Mouse (Mus musculus): ENCODE data around the gene Ubqln4. TPM values are rescaled to one million over a fixed set of nuclear protein-coding genes. Genes with fewer than 3 reads are reported as not detected.

Ubqln4 gene
- polyA plus RNA-seq, 1 experiment from 2014 or later = 46.3 TPM

- no peak for ATAC-seq (ENCODE audit: low read depth)
- peak; percentile 62 for DNase-seq (ENCODE audit: low spot score)
- Histone ChIP-seq H3K4me1 (ENCODE audit: control insufficient read depth, insufficient read depth, low read length) (peaks cover 52% of the 10 kb centered on the region), H3K4me2 (ENCODE audit: low read depth, low read length) (peak overlapping the region; percentile 31), H3K4me3 (ENCODE audit: low read depth, low read length) (no peak overlapping the region), H3K9ac (ENCODE audit: low read depth, low read length) (0 out of 2 replicates have a peak overlapping the region, but pooled peaks have one; percentile 26), H3K27ac (replicated peaks; ENCODE audit: low read depth, low read length) (peak overlapping the region; percentile 86), H3K9me3 (ENCODE audit: control insufficient read depth, low read length) (no peaks in the 10 kb centered on the region), H3K36me3 (ENCODE audit: control insufficient read depth, insufficient read depth, low read length) (no peaks in the 10 kb centered on the region), H3K27me3 (replicated peaks; ENCODE audit: control insufficient read depth, insufficient read depth, low read length) (no peaks in the 10 kb centered on the region)
- WGBS = 32% methylated on average over 6 of the region's 6 CpGs
These were observed 41.2 kb upstream of the Ubqln4 start for GRCm38 (mm10) chr3:88512141-88512895.

GRCm38 (mm10) chr3:88512896-88513545 lies 40.5 kb upstream of the Ubqln4 start:
- H3K9ac ChIP-seq (ENCODE audit: low read depth, low read length) = peak overlapping the region; percentile 26; the same call in 1 of the 2 replicates
- no peaks in the 10 kb centered on the region for H3K9me3 ChIP-seq (ENCODE audit: control insufficient read depth, low read length)
- DNase-seq (ENCODE audit: low spot score) = peak; percentile 88
- 27% methylated on average over 9 of the region's 15 CpGs for WGBS
- H3K36me3 ChIP-seq (ENCODE audit: control insufficient read depth, insufficient read depth, low read length) = no peaks in the 10 kb centered on the region
- H3K4me2 ChIP-seq (ENCODE audit: low read depth, low read length) = peak overlapping the region; percentile 31
- H3K4me1 ChIP-seq (ENCODE audit: control insufficient read depth, insufficient read depth, low read length) = peaks cover 52% of the 10 kb centered on the region
- H3K27ac ChIP-seq (replicated peaks; ENCODE audit: low read depth, low read length) = peak overlapping the region; percentile 86
- H3K27me3 ChIP-seq (replicated peaks; ENCODE audit: control insufficient read depth, insufficient read depth, low read length) = no peaks in the 10 kb centered on the region
- H3K4me3 ChIP-seq (ENCODE audit: low read depth, low read length) = no peak overlapping the region
- ATAC-seq (ENCODE audit: low read depth) = peak; percentile 16; the same call in 1 of the 2 replicates

GRCm38 (mm10) chr3:88513546-88514115 lies 39.9 kb upstream of the Ubqln4 start:
- Histone ChIP-seq H3K9me3 (ENCODE audit: control insufficient read depth, low read length) (no peaks in the 10 kb centered on the region), H3K4me1 (ENCODE audit: control insufficient read depth, insufficient read depth, low read length) (peaks cover 52% of the 10 kb centered on the region), H3K4me3 (ENCODE audit: low read depth, low read length) (no peak overlapping the region), H3K36me3 (ENCODE audit: control insufficient read depth, insufficient read depth, low read length) (no peaks in the 10 kb centered on the region), H3K9ac (ENCODE audit: low read depth, low read length) (peak overlapping the region; percentile 26; the same call in 1 of the 2 replicates), H3K4me2 (ENCODE audit: low read depth, low read length) (peak overlapping the region; percentile 15; the same call in 1 of the 2 replicates), H3K27ac (replicated peaks; ENCODE audit: low read depth, low read length) (peak overlapping the region; percentile 86), H3K27me3 (replicated peaks; ENCODE audit: control insufficient read depth, insufficient read depth, low read length) (no peaks in the 10 kb centered on the region)
- DNase-seq (ENCODE audit: low spot score) = no peak
- WGBS = 63% methylated on average over 7 of the region's 7 CpGs
- ATAC-seq (ENCODE audit: low read depth) = no peak

GRCm38 (mm10) chr3:88514231-88515094 lies 39.1 kb upstream of the Ubqln4 start:
- no peaks in the 10 kb centered on the region for H3K27me3 ChIP-seq (replicated peaks; ENCODE audit: control insufficient read depth, insufficient read depth, low read length)
- 70% methylated on average over 10 of the region's 10 CpGs for WGBS
- H3K9ac ChIP-seq (ENCODE audit: low read depth, low read length) = no peak overlapping the region
- H3K27ac ChIP-seq (replicated peaks; ENCODE audit: low read depth, low read length) = peak overlapping the region; percentile 86
- no peak overlapping the region for H3K4me3 ChIP-seq (ENCODE audit: low read depth, low read length)
- no peak for DNase-seq (ENCODE audit: low spot score)
- H3K4me2 ChIP-seq (ENCODE audit: low read depth, low read length) = no peak overlapping the region
- H3K9me3 ChIP-seq (ENCODE audit: control insufficient read depth, low read length) = no peaks in the 10 kb centered on the region
- no peak for ATAC-seq (ENCODE audit: low read depth)
- H3K36me3 ChIP-seq (ENCODE audit: control insufficient read depth, insufficient read depth, low read length) = no peaks in the 10 kb centered on the region
- peaks cover 48% of the 10 kb centered on the region for H3K4me1 ChIP-seq (ENCODE audit: control insufficient read depth, insufficient read depth, low read length)

- Histone ChIP-seq H3K27me3 (replicated peaks; ENCODE audit: control insufficient read depth, insufficient read depth, low read length) (no peaks in the 10 kb centered on the region), H3K27ac (replicated peaks; ENCODE audit: low read depth, low read length) (no peak overlapping the region), H3K4me2 (ENCODE audit: low read depth, low read length) (no peak overlapping the region), H3K4me3 (ENCODE audit: low read depth, low read length) (no peak overlapping the region), H3K4me1 (ENCODE audit: control insufficient read depth, insufficient read depth, low read length) (peaks cover 45% of the 10 kb centered on the region), H3K9ac (ENCODE audit: low read depth, low read length) (no peak overlapping the region), H3K36me3 (ENCODE audit: control insufficient read depth, insufficient read depth, low read length) (no peaks in the 10 kb centered on the region), H3K9me3 (ENCODE audit: control insufficient read depth, low read length) (no peaks in the 10 kb centered on the region)
- WGBS = 100% methylated on average over 2 of the region's 2 CpGs
- no peak for ATAC-seq (ENCODE audit: low read depth)
- DNase-seq (ENCODE audit: low spot score) = no peak
These were observed 38.5 kb upstream of the Ubqln4 start for GRCm38 (mm10) chr3:88515095-88515386.

GRCm38 (mm10) chr3:88516407-88516806 lies 37.2 kb upstream of the Ubqln4 start:
- Histone ChIP-seq H3K36me3 (ENCODE audit: control insufficient read depth, insufficient read depth, low read length) (no peaks in the 10 kb centered on the region), H3K27me3 (replicated peaks; ENCODE audit: control insufficient read depth, insufficient read depth, low read length) (no peaks in the 10 kb centered on the region), H3K9ac (ENCODE audit: low read depth, low read length) (no peak overlapping the region), H3K27ac (replicated peaks; ENCODE audit: low read depth, low read length) (0 out of 2 replicates have a peak overlapping the region, but pooled peaks have one; percentile 25), H3K4me1 (ENCODE audit: control insufficient read depth, insufficient read depth, low read length) (peaks cover 34% of the 10 kb centered on the region), H3K9me3 (ENCODE audit: control insufficient read depth, low read length) (no peaks in the 10 kb centered on the region), H3K4me2 (ENCODE audit: low read depth, low read length) (no peak overlapping the region), H3K4me3 (ENCODE audit: low read depth, low read length) (no peak overlapping the region)
- ATAC-seq (ENCODE audit: low read depth) = no peak
- WGBS = 76% methylated on average over 2 of the region's 2 CpGs
- DNase-seq (ENCODE audit: low spot score) = no peak

GRCm38 (mm10) chr3:88518411-88518810 lies 35.1 kb upstream of the Ubqln4 start:
- H3K4me2 ChIP-seq (ENCODE audit: low read depth, low read length) = no peak overlapping the region
- H3K9ac ChIP-seq (ENCODE audit: low read depth, low read length) = no peak overlapping the region
- no peak for ATAC-seq (ENCODE audit: low read depth)
- peaks cover 9% of the 10 kb centered on the region for H3K36me3 ChIP-seq (ENCODE audit: control insufficient read depth, insufficient read depth, low read length)
- DNase-seq (ENCODE audit: low spot score) = no peak
- H3K9me3 ChIP-seq (ENCODE audit: control insufficient read depth, low read length) = no peaks in the 10 kb centered on the region
- WGBS = 88% methylated on average over 4 of the region's 4 CpGs
- H3K27me3 ChIP-seq (replicated peaks; ENCODE audit: control insufficient read depth, insufficient read depth, low read length) = no peaks in the 10 kb centered on the region
- no peak overlapping the region for H3K27ac ChIP-seq (replicated peaks; ENCODE audit: low read depth, low read length)
- no peak overlapping the region for H3K4me3 ChIP-seq (ENCODE audit: low read depth, low read length)
- peaks cover 14% of the 10 kb centered on the region for H3K4me1 ChIP-seq (ENCODE audit: control insufficient read depth, insufficient read depth, low read length)

GRCm38 (mm10) chr3:88520078-88520477 lies 33.5 kb upstream of the Ubqln4 start:
- DNase-seq (ENCODE audit: low spot score) (no peak), ATAC-seq (ENCODE audit: low read depth) (no peak)
- Histone ChIP-seq H3K27ac (replicated peaks; ENCODE audit: low read depth, low read length) (no peak overlapping the region), H3K27me3 (replicated peaks; ENCODE audit: control insufficient read depth, insufficient read depth, low read length) (no peaks in the 10 kb centered on the region), H3K4me3 (ENCODE audit: low read depth, low read length) (no peak overlapping the region), H3K36me3 (ENCODE audit: control insufficient read depth, insufficient read depth, low read length) (peaks cover 25% of the 10 kb centered on the region), H3K9me3 (ENCODE audit: control insufficient read depth, low read length) (no peaks in the 10 kb centered on the region), H3K4me2 (ENCODE audit: low read depth, low read length) (no peak overlapping the region), H3K4me1 (ENCODE audit: control insufficient read depth, insufficient read depth, low read length) (no peaks in the 10 kb centered on the region), H3K9ac (ENCODE audit: low read depth, low read length) (no peak overlapping the region)
- WGBS = 85% methylated on average over 2 of the region's 2 CpGs
